Mouse (Mus musculus) bone marrow, adult 2 months (tissue): ENCODE data around the gene Pdgfd.

ENCODE experiments used
- CTCF ChIP-seq: fragments of 200-500 bp; IDR thresholded peaks from 2 replicates; pipeline ENCODE4 v1.5.1; 2011; ENCODE audit warnings: low read length, control low read depth; ENCODE audit not compliant: control insufficient read depth, insufficient read depth
- POLR2A ChIP-seq: fragments of 200-500 bp; IDR thresholded peaks from 2 replicates; pipeline ENCODE4 v1.6.1; 2011; ENCODE audit warnings: low read depth, mild to moderate bottlenecking, control low read depth, low read length, borderline replicate concordance; ENCODE audit not compliant: control insufficient read depth

GRCm38 (mm10) chr9:6187955-6188354 lies 19.6 kb downstream of the Pdgfd start:
- TF ChIP-seq CTCF (no peak), POLR2A (no peak)
